Mouse (Mus musculus) forebrain, embryonic 16.5 days (tissue): ENCODE measurements at regions not wholly inside any gene's neighbourhood (a gene's known extent, or its start where the extent isn't known, plus 50 kb on each side); places are given as distances from the start of the nearest gene placed in this dataset.

Source experiments
- ATAC-seq: fragments of 200-750 bp; cut with Nextera tagmentation; 2 replicates; pipeline ENCODE4 v1.8.0; 2017; ENCODE audit warnings: mild to moderate bottlenecking, moderate library complexity
- H3K27ac ChIP-seq: fragments of 300-500 bp; sonication (generic); 2 replicates; pipeline ENCODE4 v1.5.1; 2014; ENCODE audit warnings: low read length, control low read depth
- H3K27me3 ChIP-seq: fragments of 300-500 bp; sonication (generic); replicated peaks from 2 replicates; pipeline ENCODE4 v1.6.1; 2014; ENCODE audit warnings: low read length; ENCODE audit not compliant: control insufficient read depth, insufficient read depth
- H3K36me3 ChIP-seq: fragments of 300-500 bp; sonication (generic); 2 replicates; pipeline ENCODE4 v1.6.1; 2014; ENCODE audit not compliant: control insufficient read depth, insufficient read depth
- H3K4me1 ChIP-seq: fragments of 300-500 bp; sonication (generic); replicated peaks from 2 replicates; pipeline ENCODE4 v1.6.1; 2014; ENCODE audit warnings: low read length; ENCODE audit not compliant: control insufficient read depth, insufficient read depth
- H3K4me2 ChIP-seq: fragments of 300-500 bp; sonication (generic); 2 replicates; pipeline ENCODE4 v1.6.1; 2014; ENCODE audit warnings: mild to moderate bottlenecking, low read length, control low read depth
- H3K4me3 ChIP-seq: fragments of 300-500 bp; sonication (generic); replicated peaks from 2 replicates; pipeline ENCODE4 v1.5.1; 2014; ENCODE audit warnings: mild to moderate bottlenecking, low read length, control low read depth
- H3K9ac ChIP-seq: fragments of 300-500 bp; sonication (generic); replicated peaks from 2 replicates; pipeline ENCODE4 v1.6.1; 2014; ENCODE audit warnings: low read depth, low read length, control low read depth
- H3K9me3 ChIP-seq: fragments of 300-500 bp; sonication (generic); 2 replicates; pipeline ENCODE4 v1.6.1; 2016; ENCODE audit warnings: low read length; ENCODE audit not compliant: control insufficient read depth
- WGBS: fragments of 180-500 bp; shearing (Covaris S2); extraction: QIAGEN DNeasy Blood & Tissue Kit; methylation state at CpG from one replicate; pipeline ENCODE4 v1.1.7; 2014; 5-methylcytosine and 5-hydroxymethylcytosine counted together

DNA sequence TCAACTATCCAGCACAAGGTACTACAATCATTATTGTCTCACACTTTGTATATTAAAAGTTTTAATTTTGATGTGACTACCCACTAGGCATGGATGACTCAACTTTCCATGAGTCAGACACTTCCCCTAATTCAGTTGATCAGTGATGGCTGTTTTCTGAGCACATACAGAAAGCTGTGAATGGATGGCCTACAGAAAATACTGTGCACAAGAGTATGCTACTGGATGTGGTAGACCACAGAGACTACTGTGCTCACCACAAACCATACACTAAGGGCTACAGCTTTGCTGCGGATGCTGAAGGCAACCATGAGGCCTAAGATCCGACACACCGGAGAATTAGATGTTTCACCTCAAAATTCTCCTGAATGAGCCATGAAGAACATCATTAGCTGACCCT is 174.4 kb upstream of the March1 start:
- H3K27ac ChIP-seq, result no peak overlapping the region
- H3K9me3 ChIP-seq, result no peaks in the 10 kb centered on the region
- ATAC-seq, result no peak
- no peaks in the 10 kb centered on the region for H3K4me1 ChIP-seq
- 89% methylated on average over 3 of the region's 3 CpGs for WGBS
- H3K27me3 ChIP-seq, result no peaks in the 10 kb centered on the region
- no peaks in the 10 kb centered on the region for H3K36me3 ChIP-seq
- H3K4me3 ChIP-seq, result no peak overlapping the region
- H3K9ac ChIP-seq, result no peak overlapping the region
- no peak overlapping the region for H3K4me2 ChIP-seq

DNA sequence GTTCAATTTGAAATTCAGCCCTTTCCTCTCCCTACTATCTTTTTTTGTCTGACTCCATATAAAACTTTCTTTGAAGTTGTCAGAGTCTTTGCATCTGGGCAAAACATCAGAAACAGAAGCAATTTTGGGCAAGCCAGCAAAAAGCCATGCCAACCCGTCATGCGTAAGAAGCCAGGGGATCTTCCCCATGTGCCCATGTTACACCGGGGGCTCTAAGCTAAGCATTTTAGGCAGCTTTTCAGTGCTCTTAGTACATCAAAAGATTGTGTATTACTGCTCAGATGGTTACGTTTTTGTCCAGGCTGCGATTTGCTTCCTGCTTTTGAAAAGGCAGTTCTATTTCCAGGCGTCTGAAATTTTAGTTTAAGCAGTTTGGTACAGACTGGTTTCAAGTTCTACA is 196.8 kb upstream of the March1 start:
- 81% methylated on average over 6 of the region's 6 CpGs for WGBS
- Histone ChIP-seq H3K9me3 (no peaks in the 10 kb centered on the region), H3K4me3 (no peak overlapping the region), H3K36me3 (no peaks in the 10 kb centered on the region), H3K27ac (no peak overlapping the region), H3K4me2 (no peak overlapping the region), H3K9ac (no peak overlapping the region), H3K27me3 (no peaks in the 10 kb centered on the region), H3K4me1 (no peaks in the 10 kb centered on the region)
- no peak for ATAC-seq

DNA sequence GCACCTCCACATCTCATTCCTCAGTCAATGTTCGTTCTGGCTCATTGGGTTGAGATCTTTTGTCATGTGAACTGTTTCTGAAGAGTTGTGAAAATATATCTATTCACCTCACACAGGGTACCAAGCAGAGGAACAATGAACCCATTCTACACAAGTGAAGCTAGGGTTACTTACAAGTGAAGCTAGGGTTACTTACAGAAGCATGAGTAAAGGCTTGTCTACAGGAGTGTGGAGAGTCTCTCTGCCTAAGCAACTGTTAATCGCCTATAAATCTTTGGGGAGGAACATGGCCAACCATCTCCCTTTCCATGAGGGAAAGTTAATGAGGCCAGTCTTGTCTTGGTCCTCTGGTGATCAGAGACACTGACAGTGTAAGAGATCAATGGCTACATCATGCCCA is 199.8 kb upstream of the March1 start:
- no peak overlapping the region for H3K4me3 ChIP-seq
- no peak for ATAC-seq

DNA sequence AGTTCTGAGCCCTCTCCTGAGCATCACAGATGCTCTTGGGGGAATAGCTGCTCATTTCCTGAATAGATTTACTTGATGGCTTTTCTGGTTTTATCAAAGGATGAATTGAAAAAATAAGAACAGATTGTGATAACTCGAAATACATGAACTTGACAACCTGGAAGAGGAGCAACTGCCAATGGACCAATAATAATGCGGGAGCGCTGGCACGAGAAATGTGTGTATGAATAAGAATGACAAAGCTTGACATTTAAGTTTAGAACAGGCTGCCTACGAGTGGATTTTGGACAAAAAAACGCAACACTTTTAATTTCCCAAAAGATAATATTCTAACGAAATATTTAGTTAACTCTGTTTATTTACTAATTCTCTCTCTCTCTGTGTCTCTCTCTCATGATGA is 203.5 kb upstream of the March1 start:
- no peaks in the 10 kb centered on the region for H3K4me1 ChIP-seq
- no peaks in the 10 kb centered on the region for H3K9me3 ChIP-seq
- WGBS, result 77% methylated on average over 7 of the region's 7 CpGs
- no peak overlapping the region for H3K9ac ChIP-seq
- H3K27me3 ChIP-seq, result no peaks in the 10 kb centered on the region
- no peak overlapping the region for H3K4me3 ChIP-seq
- H3K27ac ChIP-seq, result no peak overlapping the region
- no peak for ATAC-seq
- H3K36me3 ChIP-seq, result no peaks in the 10 kb centered on the region
- no peak overlapping the region for H3K4me2 ChIP-seq

More for the DNA sequence above, 199.8 kb upstream of the March1 start:
- Histone ChIP-seq H3K27ac (no peak overlapping the region), H3K36me3 (no peaks in the 10 kb centered on the region), H3K4me1 (no peaks in the 10 kb centered on the region), H3K9me3 (no peaks in the 10 kb centered on the region), H3K4me2 (no peak overlapping the region), H3K27me3 (no peaks in the 10 kb centered on the region), H3K9ac (no peak overlapping the region)
- 88% methylated on average over 2 of the region's 2 CpGs for WGBS

DNA sequence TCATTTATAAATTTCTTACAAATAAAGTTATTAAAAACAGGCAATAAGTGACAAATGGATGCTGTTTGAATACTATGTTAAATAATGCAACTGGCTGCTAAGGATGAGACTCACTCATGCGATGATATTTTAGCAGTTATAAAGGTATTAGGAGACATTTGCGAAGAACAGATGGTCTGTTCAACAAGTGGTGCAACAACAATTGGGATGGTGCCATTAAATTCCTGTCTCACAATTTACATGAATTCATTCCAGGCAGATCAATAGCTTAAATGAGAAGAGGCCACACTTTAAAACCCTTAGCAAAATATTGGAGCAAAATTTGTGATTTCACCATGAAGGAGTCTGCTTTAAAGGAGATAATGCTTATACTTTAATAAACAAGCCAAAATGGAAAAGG is 205.4 kb upstream of the March1 start:
- H3K9ac ChIP-seq, result no peak overlapping the region
- no peak overlapping the region for H3K4me2 ChIP-seq
- no peaks in the 10 kb centered on the region for H3K36me3 ChIP-seq
- no peak overlapping the region for H3K4me3 ChIP-seq
- WGBS, result 77% methylated on average over 2 of the region's 2 CpGs
- no peaks in the 10 kb centered on the region for H3K27me3 ChIP-seq
- H3K9me3 ChIP-seq, result no peaks in the 10 kb centered on the region
- no peak for ATAC-seq
- H3K27ac ChIP-seq, result no peak overlapping the region
- H3K4me1 ChIP-seq, result no peaks in the 10 kb centered on the region

DNA sequence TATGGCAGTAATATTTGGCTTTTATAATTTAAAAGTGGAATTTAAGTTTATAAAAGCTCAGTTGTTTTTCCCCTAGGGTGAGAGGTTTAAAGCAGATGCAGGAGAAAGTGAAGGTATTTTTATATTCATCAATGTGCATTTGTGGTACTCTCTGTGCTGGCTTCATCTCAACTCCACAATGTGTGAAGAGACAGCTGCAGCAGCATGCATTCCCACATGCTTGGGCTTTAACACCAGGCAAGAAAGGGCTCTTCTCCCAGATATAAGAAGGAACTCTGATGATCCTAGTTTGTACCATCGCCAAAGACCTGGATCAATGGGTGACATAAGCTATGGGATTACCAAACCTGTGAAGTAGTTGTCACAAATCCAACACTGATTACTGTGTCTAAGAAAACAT is 221.9 kb upstream of the March1 start:
- 0 out of 2 replicates have a peak, but pooled peaks have one; percentile 36 for ATAC-seq

DNA sequence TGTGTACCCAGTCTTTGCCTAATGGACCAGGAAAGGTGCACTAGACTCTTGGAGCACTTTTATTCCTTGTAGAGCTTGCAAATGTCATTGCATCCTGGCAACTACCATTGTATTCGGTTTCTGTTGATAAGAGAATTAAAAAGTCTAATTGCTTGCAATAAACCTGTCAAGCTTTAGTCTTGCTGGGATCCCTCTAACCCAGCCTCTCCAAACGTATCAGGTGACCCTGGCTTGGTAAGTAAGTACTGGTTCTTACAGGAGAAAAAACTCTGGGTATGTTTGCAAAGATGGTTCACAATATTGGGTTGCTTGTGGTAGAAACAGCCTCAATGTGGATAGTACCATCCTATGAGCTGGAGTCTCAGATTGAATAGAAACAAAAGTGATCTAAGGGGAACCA is 226.6 kb upstream of the BC030870 start:
- 65% methylated on average over 2 of the region's 2 CpGs for WGBS
- H3K36me3 ChIP-seq, result no peaks in the 10 kb centered on the region
- H3K4me3 ChIP-seq, result no peak overlapping the region
- no peak overlapping the region for H3K27ac ChIP-seq
- ATAC-seq, result no peak
- H3K27me3 ChIP-seq, result no peaks in the 10 kb centered on the region
- H3K4me2 ChIP-seq, result no peak overlapping the region
- H3K4me1 ChIP-seq, result no peaks in the 10 kb centered on the region
- no peaks in the 10 kb centered on the region for H3K9me3 ChIP-seq
- no peak overlapping the region for H3K9ac ChIP-seq

More for the DNA sequence above, 221.9 kb upstream of the March1 start:
- no peaks in the 10 kb centered on the region for H3K9me3 ChIP-seq
- no peak overlapping the region for H3K9ac ChIP-seq
- no peaks in the 10 kb centered on the region for H3K4me1 ChIP-seq
- WGBS, result 95% methylated on average over 1 of the region's 1 CpGs
- no peak overlapping the region for H3K4me3 ChIP-seq
- no peak overlapping the region for H3K4me2 ChIP-seq
- no peak overlapping the region for H3K27ac ChIP-seq
- H3K36me3 ChIP-seq, result no peaks in the 10 kb centered on the region
- H3K27me3 ChIP-seq, result no peaks in the 10 kb centered on the region

DNA sequence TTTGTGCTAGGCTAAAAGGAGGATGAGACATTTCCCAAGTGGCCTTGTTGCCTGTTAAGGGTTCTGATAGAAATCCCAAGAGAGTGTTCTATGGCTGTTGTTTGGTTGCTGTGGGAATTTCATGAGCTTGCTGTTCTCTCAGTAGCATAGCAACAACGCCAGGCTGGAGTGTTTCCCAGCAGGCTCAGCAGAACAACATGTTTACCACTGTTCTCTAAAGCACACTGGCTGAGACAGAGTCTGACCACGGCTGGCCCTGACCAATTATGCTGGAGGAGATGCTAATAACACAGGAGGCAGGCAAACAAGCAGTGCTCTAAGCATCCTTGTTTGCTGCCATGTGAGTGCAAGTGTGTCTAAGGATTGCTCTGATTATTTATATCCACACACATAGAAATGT is 220.0 kb upstream of the BC030870 start:
- no peaks in the 10 kb centered on the region for H3K4me1 ChIP-seq
- no peak overlapping the region for H3K4me3 ChIP-seq
- WGBS, result 38% methylated on average over 2 of the region's 2 CpGs
- no peak overlapping the region for H3K9ac ChIP-seq
- H3K27ac ChIP-seq, result no peak overlapping the region
- no peak overlapping the region for H3K4me2 ChIP-seq
- H3K27me3 ChIP-seq, result no peaks in the 10 kb centered on the region
- no peaks in the 10 kb centered on the region for H3K36me3 ChIP-seq
- no peaks in the 10 kb centered on the region for H3K9me3 ChIP-seq
- ATAC-seq, result peak; percentile 67

DNA sequence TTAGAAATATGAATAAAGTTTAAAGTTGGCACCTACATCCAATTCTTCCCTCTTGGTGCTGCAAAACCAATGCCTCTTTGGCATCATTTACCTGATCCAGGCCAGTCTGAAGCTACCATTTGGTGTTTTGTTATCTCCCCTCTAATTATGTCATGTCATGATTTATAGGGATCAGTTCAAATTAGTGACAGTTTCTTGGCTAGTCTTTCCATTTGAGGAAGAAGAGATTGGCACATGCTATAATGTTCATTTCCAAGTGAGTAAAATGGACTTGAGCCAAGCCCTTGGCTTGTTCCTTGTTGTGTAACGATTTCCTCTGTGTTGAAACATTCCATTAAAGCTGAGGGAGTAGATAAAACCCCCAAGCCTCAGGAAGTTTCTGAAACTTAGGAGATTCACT is 201.8 kb upstream of the BC030870 start:
- no peak overlapping the region for H3K9ac ChIP-seq
- H3K4me3 ChIP-seq, result no peak overlapping the region
- H3K27ac ChIP-seq, result no peak overlapping the region
- no peaks in the 10 kb centered on the region for H3K36me3 ChIP-seq
- no peaks in the 10 kb centered on the region for H3K4me1 ChIP-seq
- no peaks in the 10 kb centered on the region for H3K9me3 ChIP-seq
- no peaks in the 10 kb centered on the region for H3K27me3 ChIP-seq
- 39% methylated on average over 1 of the region's 1 CpGs for WGBS
- ATAC-seq, result peak; percentile 69
- no peak overlapping the region for H3K4me2 ChIP-seq

DNA sequence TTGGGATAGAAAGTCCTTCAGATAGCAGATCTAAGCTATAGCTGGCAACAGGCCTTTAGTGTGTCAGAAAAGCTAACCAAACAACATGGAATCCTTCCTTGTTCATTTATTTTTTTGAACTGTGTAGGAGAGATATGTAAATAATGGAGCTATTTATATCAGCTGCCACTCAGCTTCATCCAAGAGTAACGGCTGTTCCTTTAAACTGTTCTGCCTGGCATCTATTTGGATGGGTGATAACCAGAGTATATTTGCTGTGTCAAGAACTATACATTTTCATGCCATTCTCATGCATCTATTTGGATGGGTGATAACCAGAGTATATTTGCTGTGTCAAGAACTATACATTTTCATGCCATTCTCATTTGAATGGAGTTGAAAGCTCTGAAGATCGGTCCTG is 159.3 kb upstream of the BC030870 start:
- peak; percentile 75 for ATAC-seq
- WGBS, result 56% methylated on average over 2 of the region's 2 CpGs
- H3K4me2 ChIP-seq, result no peak overlapping the region
- no peak overlapping the region for H3K9ac ChIP-seq
- no peaks in the 10 kb centered on the region for H3K4me1 ChIP-seq
- H3K27me3 ChIP-seq, result no peaks in the 10 kb centered on the region
- H3K4me3 ChIP-seq, result no peak overlapping the region
- H3K36me3 ChIP-seq, result no peaks in the 10 kb centered on the region
- no peaks in the 10 kb centered on the region for H3K9me3 ChIP-seq
- no peak overlapping the region for H3K27ac ChIP-seq
